Mouse (Mus musculus): ENCODE results near the gene Naglu.

Naglu gene

DNA sequence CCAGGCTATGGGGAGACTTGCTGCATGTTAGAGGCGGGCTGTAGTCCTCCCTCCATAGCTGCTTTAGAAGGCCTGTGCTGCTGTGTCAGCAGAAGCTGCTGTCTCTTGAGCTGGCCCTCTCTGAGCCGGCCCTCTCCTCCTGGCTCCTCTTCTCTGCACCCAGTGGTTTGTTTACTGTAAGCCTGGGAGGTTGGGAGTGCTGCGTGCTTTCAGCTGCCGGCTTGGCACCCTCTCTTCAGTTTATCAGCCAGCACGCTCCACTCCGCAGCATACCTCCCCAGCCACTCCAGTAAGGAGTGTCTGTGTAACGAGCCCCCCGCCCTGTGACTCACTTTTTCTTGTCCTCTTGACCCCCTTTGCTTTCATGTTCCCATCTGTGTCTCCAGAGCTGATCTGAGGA lies 12.9 kb upstream of the Naglu start:
- no peak for DNase-seq (ENCODE audit: low spot score in 2 of 2)

DNA sequence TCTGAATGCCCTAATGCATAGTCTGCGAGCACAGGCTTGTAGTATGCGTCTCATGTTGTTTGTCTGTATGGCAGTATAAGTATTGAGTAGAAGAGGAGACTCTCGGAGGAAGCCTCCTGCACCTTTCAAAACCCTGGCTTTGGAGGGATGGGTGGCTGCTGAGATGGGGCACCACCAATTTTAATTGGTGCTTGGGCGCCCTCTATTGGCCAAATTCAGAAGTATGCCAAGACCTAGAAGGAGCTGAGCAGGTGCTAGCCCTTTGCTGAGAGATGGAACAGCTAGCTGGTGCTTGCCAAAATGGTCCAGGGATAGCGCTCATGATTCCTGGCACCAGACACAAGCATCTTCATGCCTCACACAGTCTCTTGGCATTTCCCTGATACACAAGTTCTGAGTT lies 12.0 kb upstream of the Naglu start:
- peak; percentile 79 to 86 for DNase-seq (ENCODE audit: low spot score in 2 of 2)

DNA sequence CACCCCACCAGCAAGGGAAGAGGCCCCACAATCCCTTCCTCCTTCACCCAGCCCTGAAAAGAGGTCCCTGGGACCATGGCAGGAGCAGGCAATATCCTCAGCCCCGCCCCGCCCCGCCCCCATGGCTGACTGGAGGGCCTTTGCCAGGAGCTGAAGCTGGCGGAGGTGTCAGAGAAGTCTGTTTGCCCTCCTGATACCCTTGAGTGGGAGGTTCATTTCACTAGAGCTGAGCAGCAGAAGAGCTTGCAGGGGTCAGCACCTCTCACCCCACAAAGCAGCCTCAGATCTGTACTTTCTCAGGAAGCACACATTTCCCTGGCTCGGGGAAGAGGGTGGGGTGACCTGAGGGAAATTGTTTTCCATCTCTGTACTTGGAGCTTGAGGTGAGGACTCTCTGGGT lies 11.1 kb upstream of the Naglu start:
- DNase-seq (ENCODE audit: low spot score in 2 of 2), result no peak

DNA sequence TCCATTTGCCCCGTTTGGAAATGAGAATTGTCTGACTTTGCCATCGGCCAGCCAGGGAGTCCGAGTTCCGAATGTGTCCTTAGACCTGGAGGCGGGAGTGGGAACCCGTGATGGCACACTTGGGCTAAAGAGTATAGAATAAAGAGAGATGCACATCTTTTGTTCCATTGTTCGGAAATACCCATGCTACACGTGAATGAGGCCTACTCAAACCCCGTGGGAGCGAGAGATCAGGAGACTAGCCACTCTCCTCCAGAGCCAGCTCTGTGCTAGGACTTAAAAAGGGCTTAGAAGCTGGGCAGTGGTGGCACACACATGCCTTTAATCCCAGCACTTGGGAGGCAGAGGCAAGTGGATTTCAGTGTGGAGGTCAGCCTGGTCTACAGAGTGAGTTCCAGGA lies 10.3 kb upstream of the Naglu start:
- DNase-seq (ENCODE audit: low spot score in 2 of 2), result no peak

DNA sequence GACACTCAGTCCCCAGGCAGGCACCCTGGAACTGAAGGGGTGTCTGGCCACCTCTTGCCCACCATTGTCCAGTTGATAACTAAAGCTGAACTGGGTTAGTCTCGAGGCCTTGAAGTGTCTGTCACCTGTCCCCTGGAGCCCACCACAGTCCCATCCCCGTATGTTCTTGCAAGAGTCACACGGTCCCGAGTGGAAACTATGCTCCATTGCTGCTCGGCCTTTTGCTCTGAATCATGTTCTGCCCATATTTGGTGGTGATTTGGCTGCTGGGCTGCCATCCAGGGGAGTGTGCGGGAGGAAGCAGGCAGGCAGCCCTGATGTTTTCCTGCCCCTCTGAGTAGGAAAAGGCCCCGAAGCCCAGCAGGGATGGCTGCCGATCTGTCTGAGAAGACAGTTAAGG lies 9.7 kb upstream of the Naglu start:
- no peak for DNase-seq (ENCODE audit: low spot score in 2 of 2)

DNA sequence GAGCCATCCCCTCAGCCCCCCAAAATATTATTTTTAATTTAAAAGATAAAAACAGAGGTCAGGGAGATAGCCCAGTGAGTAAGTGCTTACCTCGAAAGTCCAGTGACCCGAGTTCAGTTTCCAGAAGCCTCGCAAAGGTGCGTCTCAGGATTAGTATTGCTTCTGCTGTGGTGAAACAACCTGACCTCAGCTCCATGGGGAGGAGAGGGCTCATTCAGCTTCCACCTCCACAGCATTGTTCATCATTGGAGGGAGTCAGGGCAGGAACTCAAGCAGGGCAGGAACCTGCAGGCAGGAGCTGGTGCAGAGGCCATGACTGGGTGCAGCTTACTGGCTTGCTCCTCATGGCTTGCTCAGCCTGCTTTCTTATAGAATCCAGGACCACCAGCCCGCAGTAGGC lies 8.8 kb upstream of the Naglu start:
- DNase-seq (ENCODE audit: low spot score in 2 of 2), result no peak

DNA sequence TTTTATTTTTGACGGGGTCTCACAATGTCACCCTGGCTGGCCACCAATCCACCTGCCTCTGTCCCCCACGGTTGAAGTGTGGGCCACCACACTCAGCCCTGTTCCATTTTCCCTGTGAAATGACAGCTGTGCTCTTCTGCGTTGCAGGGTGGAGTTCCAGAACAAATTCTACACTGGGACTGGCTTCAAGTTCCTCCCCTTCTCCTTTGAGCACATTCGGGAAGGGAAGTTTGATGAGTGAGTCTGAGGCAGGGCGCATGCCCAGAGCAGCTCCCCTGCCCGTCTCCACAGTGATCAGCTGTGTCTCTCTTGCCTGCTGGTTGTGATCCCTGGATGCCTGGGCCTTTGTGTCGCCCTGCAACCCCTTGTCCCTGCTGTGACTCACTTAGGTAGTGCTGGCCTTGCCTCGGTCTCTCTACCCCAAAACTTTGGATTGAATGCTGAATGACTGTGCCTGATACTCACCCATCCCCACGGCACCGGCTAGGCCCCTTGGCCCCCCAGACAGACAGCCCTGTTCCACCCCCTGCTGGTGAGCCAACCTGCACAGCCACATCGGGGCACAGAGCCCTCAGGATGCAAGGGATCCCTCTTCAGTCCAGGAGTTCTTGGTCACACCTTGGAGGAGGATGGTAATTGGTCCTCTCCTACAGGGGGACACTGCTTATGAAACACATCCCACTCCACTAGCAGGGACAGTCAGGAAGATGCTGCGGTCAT lies 7.5 kb upstream of the Naglu start:
- DNase-seq (ENCODE audit: low spot score in 2 of 2), result no peak

DNA sequence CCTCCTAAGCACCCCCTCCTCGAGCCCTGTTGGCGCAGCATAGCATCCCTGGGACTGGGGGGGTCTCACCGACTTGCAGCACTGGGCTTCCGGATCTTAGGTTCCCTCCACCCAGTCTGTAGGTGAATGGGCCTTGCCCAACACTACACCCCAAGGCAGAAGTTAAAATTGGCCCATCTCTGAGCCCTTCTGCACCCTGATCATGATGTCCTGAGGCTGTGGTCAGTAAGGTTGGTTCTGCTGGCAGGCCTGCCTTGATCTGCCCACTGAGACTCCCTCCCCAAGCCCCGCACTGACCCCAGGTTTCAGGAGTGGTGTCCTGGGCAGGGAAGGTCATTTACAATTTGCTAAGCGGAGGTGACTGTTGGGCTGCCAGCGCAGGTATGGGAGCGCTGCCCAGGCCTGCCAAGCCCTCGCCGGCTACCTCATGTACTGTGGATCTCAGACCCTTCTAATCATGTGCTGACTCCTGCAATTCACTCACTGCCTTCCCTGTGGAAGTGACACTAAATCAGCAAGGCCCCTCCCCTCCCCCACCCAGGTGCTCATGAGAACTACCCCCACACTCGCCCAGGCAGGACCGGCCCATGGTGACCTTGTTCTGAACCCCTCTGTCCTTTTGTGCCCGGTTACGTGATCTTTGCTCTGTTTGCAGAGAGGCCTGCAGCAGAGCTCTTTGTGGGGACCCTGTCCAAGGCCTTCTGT lies 6.7 kb upstream of the Naglu start:
- no peak for DNase-seq (ENCODE audit: low spot score in 2 of 2)

DNA sequence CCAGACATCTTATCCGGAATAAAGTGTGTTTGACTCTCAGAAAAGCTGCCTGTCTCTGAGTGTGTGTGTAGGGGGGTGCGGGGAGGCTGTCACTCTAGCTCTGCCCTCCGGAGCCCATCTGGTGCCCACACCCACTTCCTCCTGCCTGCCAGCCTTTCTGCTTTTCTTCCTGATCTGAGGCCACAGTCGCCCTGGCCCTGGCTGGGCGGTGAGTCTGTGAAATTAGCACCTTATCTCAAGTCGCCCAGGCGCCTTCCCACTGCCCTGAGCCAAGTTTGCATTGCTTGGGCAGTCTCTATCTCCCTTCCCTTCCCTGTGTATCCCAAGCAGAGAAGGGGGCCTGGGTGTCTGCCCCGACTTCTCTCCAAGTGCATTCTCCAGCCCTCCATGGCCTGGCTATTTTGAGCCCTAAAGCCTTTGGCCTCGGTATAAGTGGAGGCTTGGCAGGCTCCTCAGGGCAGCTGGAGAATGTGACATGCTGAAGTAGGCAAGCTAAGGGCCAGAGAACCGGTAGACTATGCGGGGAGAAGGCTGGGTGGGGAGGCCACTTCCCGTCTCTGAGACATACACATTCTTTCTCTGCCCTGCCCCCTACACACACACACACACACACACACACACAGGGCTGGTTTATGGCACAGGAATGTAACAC lies 6.0 kb upstream of the Naglu start:
- DNase-seq (ENCODE audit: low spot score in 2 of 2), result peak; percentile 65 to 68

DNA sequence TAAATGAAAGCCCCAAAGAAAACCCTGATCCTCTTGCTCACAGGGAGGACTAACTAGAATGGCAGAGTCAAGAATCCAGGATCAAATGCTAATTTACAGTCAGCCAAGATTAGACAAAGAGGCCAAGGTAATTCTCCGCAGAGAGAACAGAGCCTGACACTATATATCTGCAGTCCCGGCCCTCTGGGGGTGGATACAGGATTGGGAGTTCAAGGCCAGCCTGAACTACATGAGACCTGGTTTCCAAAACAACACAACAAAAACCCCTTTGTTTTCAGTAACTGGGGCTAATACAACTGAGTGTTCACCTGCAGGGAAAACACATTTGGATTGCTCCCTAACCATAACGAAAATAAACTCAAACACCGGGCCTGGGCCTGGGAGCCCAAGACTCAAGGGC lies 5.3 kb upstream of the Naglu start:
- no peak for DNase-seq (ENCODE audit: low spot score in 2 of 2)

DNA sequence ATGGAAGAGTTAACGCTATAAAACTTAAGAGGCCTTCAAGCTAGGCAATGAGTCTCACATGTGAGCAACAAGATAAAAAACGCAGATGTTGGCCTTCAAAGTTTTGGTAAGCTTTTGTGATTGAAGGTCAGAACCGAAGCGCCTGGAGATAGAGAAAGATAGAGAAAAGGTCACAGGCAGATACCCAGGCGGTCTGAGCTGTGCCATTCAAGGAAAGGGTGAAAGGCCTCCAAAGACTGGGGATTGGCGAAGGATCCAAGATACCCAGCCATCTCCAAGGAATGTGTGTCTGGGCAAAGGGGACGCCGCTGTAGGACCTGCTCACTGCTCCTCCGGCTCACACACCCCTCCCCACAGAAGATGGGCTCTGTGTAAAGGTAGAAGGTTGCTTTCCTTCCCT lies 4.8 kb upstream of the Naglu start:
- no peak for DNase-seq (ENCODE audit: low spot score in 2 of 2)

DNA sequence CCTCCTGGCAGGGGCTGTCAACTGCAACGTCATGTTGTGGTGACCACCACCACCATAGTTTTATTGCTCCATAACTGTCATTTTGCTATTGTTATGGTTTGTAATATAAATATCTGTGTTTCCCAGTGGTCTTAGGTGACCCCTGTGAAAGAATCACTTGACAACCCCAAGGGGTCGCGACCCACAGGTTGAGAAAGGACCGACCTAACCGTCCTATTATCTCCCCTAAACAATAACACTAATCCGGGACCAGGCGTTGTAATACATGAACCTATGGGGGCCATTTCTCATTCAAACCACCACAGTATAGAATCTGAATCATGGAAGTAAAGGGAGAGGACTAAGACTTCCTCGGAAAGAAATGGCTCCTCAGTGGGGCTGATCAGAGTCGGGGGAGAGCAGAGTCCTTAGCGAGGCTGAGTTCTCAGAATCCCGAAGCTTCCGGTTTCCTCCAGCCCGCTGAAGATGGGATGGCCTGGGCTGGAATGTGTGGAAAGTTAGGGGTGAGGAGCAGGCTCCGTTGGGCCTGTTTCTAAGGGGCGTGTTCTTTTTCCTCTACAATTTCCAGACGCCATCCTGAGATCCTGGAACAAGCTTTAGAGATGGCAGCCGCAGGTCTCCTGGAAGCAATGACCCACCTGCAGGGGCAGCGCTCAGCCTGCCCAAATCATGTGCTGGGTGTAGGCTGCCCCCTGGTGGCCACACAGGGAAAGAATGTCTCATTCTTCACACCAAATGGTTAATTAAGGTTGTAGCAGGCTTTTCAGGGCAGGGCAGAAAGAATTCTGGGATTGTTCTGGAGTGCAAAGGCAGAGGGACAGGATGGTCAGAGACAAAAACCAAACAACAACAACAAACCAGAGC lies 3.0 kb upstream of the Naglu start:
- peak; percentile 66 to 83 for DNase-seq (ENCODE audit: low spot score in 2 of 2)

DNA sequence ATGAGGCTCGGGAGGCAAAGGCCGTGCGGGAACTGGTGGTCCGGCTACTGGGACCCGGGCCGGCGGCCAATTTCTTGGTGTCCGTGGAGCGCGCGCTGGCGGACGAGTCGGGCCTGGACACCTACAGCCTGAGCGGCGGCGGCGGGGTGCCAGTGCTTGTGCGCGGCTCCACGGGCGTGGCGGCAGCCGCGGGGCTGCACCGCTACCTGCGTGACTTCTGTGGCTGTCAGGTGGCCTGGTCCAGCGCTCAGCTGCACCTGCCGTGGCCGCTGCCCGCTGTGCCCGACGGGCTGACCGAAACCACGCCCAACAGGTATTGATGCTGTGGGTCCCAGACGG lies 346 bp downstream of the Naglu start:
- no peak for DNase-seq (ENCODE audit: low spot score in 2 of 2)

DNA sequence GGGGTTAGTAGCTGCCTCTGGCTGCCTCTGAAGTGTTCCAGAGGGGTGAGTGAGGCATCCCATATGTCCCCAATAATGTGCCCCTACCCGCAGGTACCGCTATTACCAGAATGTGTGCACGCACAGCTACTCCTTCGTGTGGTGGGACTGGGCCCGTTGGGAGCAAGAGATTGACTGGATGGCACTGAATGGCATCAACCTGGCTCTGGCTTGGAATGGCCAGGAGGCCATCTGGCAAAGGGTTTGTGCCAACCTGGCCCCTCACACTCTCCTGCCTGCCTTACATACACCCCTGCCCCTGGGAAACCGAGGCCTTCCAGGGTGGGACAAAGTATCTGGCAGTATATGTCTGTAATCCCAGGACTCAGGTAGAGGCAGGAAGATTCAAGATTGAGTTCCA lies 1.2 kb downstream of the Naglu start:
- no peak for DNase-seq (ENCODE audit: low spot score in 2 of 2)

DNA sequence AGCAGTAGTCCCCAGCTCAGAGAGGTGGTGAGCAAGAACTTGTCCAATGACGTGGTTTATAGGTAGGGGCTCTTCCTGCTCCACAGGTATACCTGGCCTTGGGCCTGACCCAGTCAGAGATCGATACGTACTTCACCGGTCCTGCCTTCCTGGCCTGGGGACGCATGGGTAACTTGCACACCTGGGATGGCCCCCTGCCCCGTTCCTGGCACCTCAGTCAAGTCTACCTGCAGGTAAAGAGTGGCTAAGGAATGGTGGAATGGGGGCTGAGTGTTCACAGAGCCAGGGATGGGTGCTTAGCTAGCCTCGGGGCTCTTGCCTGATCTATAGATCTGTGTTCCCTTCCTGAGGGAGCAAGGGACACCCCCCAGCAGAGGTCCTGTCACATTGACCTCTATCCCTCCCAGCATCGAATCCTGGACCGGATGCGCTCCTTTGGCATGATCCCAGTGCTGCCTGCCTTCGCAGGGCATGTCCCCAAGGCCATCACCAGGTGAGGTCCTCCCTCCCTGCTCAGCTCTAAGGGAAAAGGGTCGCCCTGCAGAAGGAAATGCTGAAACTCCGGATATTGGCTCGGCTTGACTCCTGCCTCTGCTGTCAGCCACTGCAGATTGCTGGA lies 2.1 kb downstream of the Naglu start:
- no peak for DNase-seq (ENCODE audit: low spot score in 2 of 2)

DNA sequence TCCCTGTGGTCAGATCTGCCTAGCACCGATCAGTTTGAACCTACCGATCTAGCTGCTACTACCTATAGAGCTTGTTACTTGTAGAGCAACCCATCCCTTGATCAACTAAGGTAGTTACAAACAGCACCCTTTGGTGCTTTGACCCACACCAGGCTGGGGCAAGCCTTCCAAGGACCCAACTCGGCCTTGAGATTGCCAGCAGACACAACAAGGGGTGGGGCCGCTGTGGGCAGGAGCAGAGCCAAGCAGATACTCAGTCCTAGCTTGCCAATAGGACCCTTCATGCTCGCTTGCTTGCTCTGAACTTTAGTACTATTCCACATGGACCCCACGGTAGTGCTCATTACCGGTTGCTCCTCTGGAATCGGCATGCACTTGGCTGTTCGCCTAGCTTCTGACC lies 8.3 kb downstream of the Naglu start, which contains the start of gene Hsd17b1:
Gene Hsd17b1, plus strand, starts transcription at position 291 of the 400 bp plus-strand sequence.
- no peak for DNase-seq (ENCODE audit: low spot score in 2 of 2)

DNA sequence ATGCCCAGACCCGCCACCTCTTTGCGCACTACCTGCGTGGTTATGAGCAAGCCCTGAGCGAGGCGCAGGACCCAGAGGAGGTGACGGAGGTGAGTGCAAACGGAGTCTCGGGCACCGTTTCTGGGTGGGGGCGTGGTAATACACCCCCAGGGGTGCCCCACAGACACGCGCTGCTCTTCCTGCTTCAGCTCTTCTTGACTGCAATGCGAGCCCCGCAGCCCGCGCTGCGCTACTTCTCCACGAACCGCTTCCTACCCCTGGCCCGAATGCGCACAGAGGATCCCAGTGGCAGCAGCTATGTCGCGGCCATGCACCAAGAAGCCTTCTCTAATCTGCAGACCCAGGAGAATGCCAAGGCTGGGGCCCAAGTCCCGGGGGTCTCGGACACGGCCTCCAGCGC lies 9.9 kb downstream of the Naglu start:
- no peak for DNase-seq (ENCODE audit: low spot score in 2 of 2)

DNA sequence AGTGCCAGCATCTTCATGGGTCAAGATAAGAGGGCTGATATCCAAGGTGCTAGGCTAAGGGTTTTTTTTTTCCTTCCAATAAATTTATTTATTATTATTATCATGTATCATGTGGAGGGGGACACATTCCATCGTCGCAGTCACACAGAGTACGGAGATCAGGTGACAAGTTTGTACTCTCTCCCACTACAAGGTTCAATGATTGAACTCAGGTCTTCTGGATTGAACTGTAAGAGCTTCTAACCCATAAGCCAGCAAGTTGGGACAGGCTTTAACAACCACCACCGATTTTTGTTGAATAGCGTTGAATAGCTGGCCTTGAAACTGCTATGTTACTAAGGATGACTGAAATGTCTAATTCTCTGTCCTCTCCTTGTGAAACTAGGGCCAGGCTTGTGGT lies 10.6 kb downstream of the Naglu start:
- DNase-seq (ENCODE audit: low spot score in 2 of 2), result no peak

DNA sequence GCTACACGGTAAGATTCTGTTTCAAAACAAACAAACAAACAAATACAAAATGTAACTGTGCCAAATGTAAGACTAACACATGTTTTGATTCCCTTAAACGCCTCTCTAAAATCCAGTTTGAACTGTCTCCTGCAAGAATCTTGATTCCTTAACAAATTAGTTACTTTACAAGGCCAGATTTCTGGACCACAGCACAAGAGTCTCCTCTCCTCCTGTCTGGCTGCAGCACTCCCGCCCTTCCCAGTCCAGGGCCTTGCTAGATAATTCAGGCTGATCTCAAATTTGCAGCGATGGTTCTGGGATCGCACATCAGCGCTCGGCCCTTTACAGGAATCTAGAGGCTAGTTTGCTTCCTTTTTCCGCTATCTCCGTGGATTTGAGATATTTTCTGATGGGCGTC lies 11.8 kb downstream of the Naglu start:
- DNase-seq (ENCODE audit: low spot score in 2 of 2), result no peak

DNA sequence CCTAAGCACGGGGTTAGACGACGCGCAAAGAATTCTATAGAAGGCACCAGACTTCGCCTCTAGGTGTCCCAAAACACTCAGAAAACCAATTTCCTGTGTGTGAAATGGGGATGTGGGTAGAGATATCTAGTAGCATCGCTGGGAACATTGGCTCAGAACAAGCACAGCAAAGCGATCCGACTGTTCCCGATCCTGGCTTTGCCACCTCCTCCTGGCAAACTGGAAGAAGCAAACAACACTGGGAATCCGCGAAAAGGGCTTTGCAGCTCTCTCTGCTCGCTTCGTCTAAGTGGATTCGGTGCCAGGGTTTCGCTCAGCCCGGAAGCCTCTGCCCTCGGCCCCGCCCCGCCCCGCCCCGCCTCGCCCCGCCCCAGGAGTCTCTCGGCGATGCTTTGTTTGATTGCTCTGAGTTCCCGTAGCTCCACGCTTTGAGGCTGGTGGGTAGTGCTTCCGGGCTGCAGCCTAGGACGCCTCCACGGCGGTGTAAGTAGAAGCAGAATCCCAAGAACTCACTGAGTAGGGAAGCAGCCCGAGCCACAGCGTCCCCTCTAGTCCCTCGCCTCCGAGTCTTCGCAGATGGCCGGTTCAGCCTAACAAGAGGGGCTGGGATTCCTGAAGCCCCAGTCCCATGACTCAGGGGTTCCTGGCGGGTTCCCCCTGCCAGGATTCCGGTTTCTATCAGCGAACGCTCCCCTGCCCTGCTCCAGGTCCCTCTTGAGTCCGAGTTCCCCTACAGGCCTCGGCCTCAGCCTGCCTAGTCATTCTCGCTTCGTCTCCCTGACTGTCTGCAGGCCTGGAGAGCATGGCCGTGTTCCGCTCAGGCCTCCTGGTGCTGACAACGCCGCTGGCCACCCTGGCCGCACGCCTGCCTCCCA lies 12.6 kb downstream of the Naglu start, which contains the start of gene Coasy:
Gene Coasy, plus strand, starts transcription at position 358 of the 875 bp plus-strand sequence.
- peak; percentile 76 to 80 for DNase-seq (ENCODE audit: low spot score in 2 of 2)
